Mouse (Mus musculus): ENCODE measurements around the gene Nsmce4a. TPM values are rescaled to one million over a fixed set of nuclear protein-coding genes. Genes with fewer than 3 reads are reported as not detected.

Gene Nsmce4a
- polyA plus RNA-seq, 1 experiment from 2014 or later, result 149 TPM

GRCm38 (mm10) chr7:130492026-130492425 lies 80.9 kb downstream of the Nsmce4a start:
- ATAC-seq (ENCODE audit: insufficient read depth, low FRiP score, low read depth), result no peak
- peaks cover 6% of the 10 kb centered on the region; the same call in 1 of the 2 replicates for H3K36me3 ChIP-seq
- no peaks in the 10 kb centered on the region for H3K9me3 ChIP-seq
- no peak overlapping the region for H3K9ac ChIP-seq
- no peak overlapping the region for H3K27ac ChIP-seq
- H3K4me3 ChIP-seq (replicated peaks), result no peak overlapping the region
- H3K4me2 ChIP-seq, result no peak overlapping the region
- no peaks in the 10 kb centered on the region for H3K27me3 ChIP-seq (replicated peaks)
- H3K4me1 ChIP-seq, result no peaks in the 10 kb centered on the region

Other genes with a start within 250 kb of the Nsmce4a start
- 58.0 and 59.2 TPM in 2 replicates for gene Ate1, start 52.7 kb downstream of the Nsmce4a start, polyA plus RNA-seq (2015; fragmentation: Nextera tagmentation; extraction: Ambion mirVana)
- 21.4 and 28.1 TPM in 2 replicates for gene Tacc2, start 4.3 kb upstream of the Nsmce4a start, polyA plus RNA-seq (2015; fragmentation: Nextera tagmentation; extraction: Ambion mirVana)
- 0.15 and 0.18 TPM in 2 replicates for gene Btbd16, start 201.0 kb upstream of the Nsmce4a start, polyA plus RNA-seq (2015; fragmentation: Nextera tagmentation; extraction: Ambion mirVana)

Data from stomach, embryonic 15.5 days (tissue).